Mouse (Mus musculus) MEL (cell line): ENCODE measurements around the gene Nhlrc3. TPM values are rescaled to one million over a fixed set of nuclear protein-coding genes. Genes with fewer than 3 reads are reported as not detected.

Experiments used
- DNase-seq: peaks from one replicate; pipeline ENCODE4 v3.0.0; 2011; ENCODE audit warnings: low read depth, low spot score
- H3K27ac ChIP-seq: 2 replicates; pipeline ENCODE4 v1.5.1; 2012; ENCODE audit warnings: low read depth, mild to moderate bottlenecking, control low read depth, low read length, moderate library complexity; ENCODE audit not compliant: control insufficient read depth
- H3K27me3 ChIP-seq, 2 experiments: fragments of 150-350 bp in 1 of 2; sonication (generic) in 1 of 2; 2 replicates each; pipeline ENCODE4 v1.6.1; 2012; ENCODE audit warnings: low read length in 2 of 2, mild to moderate bottlenecking in 2 of 2, improper control_type of control experiment in 1 of 2, moderate library complexity in 1 of 2; ENCODE audit not compliant: insufficient read depth in 2 of 2, control insufficient read depth in 1 of 2
- H3K36me3 ChIP-seq, 2 experiments: 2 replicates each; pipeline ENCODE4 v1.6.1; 2012 to 2014; ENCODE audit warnings: low read length in 2 of 2, improper control_type of control experiment in 1 of 2, inconsistent platforms in 1 of 2, mild to moderate bottlenecking in 1 of 2; ENCODE audit not compliant: insufficient read depth in 2 of 2, control insufficient read depth in 1 of 2
- H3K4me1 ChIP-seq, 2 experiments: fragments of 150-350 bp in 1 of 2; sonication (generic) in 1 of 2; 2 replicates each; pipeline ENCODE4 v1.6.1; 2012; ENCODE audit warnings: low read length in 2 of 2, improper control_type of control experiment in 1 of 2, mild to moderate bottlenecking in 1 of 2; ENCODE audit not compliant: insufficient read depth in 2 of 2, control insufficient read depth in 1 of 2
- H3K4me3 ChIP-seq, 2 experiments: fragments of 150-350 bp in 1 of 2; sonication (generic) in 1 of 2; 2 replicates each; pipeline ENCODE4 v1.5.1; 2012; ENCODE audit warnings: low read depth in 2 of 2, low read length in 2 of 2, mild to moderate bottlenecking in 2 of 2, moderate library complexity in 2 of 2, control low read depth in 1 of 2, improper control_type of control experiment in 1 of 2; ENCODE audit not compliant: control insufficient read depth in 1 of 2, insufficient read depth in 1 of 2
- H3K79me2 ChIP-seq: 2 replicates; pipeline ENCODE4 v1.6.1; 2012; ENCODE audit warnings: mild to moderate bottlenecking, low read length, moderate library complexity; ENCODE audit not compliant: control insufficient read depth, poor library complexity, insufficient read depth
- H3K9ac ChIP-seq: 2 replicates; pipeline ENCODE4 v1.6.1; 2012; ENCODE audit warnings: low read depth, mild to moderate bottlenecking, control low read depth, low read length, moderate library complexity; ENCODE audit not compliant: control insufficient read depth, poor library complexity, severe bottlenecking
- H3K9me3 ChIP-seq: fragments of 150-350 bp; sonication (generic); replicated peaks from 2 replicates; pipeline ENCODE4 v1.6.1; 2012; ENCODE audit warnings: mild to moderate bottlenecking, low read length, improper control_type of control experiment, moderate library complexity; ENCODE audit not compliant: insufficient read depth
- CHD1 ChIP-seq: IDR thresholded peaks from 2 replicates; pipeline ENCODE4 v1.6.1; 2012; ENCODE audit warnings: low read depth, mild to moderate bottlenecking, inconsistent platforms, low read length, improper control_type of control experiment
- CHD2 ChIP-seq: IDR thresholded peaks from 2 replicates; pipeline ENCODE4 v1.6.1; 2011; ENCODE audit warnings: low read length, improper control_type of control experiment
- E2F4 ChIP-seq: IDR thresholded peaks from 2 replicates; pipeline ENCODE4 v1.6.1; 2011; ENCODE audit warnings: low read depth, low read length, improper control_type of control experiment, borderline replicate concordance
- ELF1 ChIP-seq: IDR thresholded peaks from 2 replicates; pipeline ENCODE4 v1.6.1; 2014; ENCODE audit warnings: low read depth, mild to moderate bottlenecking, inconsistent platforms, low read length, improper control_type of control experiment, moderate library complexity
- EP300 ChIP-seq, 2 experiments: IDR thresholded peaks; 2 replicates each; pipeline ENCODE4 v1.6.1; 2011; ENCODE audit warnings: improper control_type of control experiment in 2 of 2, low read length in 2 of 2, low read depth in 1 of 2, mild to moderate bottlenecking in 1 of 2
- ETS1 ChIP-seq: IDR thresholded peaks from 2 replicates; pipeline ENCODE4 v1.6.1; 2012; ENCODE audit warnings: low read depth, mild to moderate bottlenecking, inconsistent platforms, low read length, improper control_type of control experiment, moderate library complexity
- GABPA ChIP-seq: IDR thresholded peaks from 2 replicates; pipeline ENCODE4 v1.6.1; 2012; ENCODE audit warnings: low read depth, mild to moderate bottlenecking, inconsistent platforms, low read length, improper control_type of control experiment, moderate library complexity
- GATA1 ChIP-seq: IDR thresholded peaks from 2 replicates; pipeline ENCODE4 v1.6.1; 2011; ENCODE audit warnings: low read depth, low read length, improper control_type of control experiment
- HCFC1 ChIP-seq: IDR thresholded peaks from 2 replicates; pipeline ENCODE4 v1.6.1; 2012; ENCODE audit warnings: low read depth, mild to moderate bottlenecking, inconsistent platforms, low read length, improper control_type of control experiment, moderate library complexity
- JUND ChIP-seq: IDR thresholded peaks from 2 replicates; pipeline ENCODE4 v1.6.1; 2011; ENCODE audit warnings: low read depth, mild to moderate bottlenecking, improper control_type of control experiment, low read length
- KAT2A ChIP-seq: conservative IDR thresholded peaks from 2 replicates; pipeline ENCODE4 v1.6.1; 2012; ENCODE audit warnings: low read depth, low read length, improper control_type of control experiment, inconsistent platforms
- MAFK ChIP-seq: IDR thresholded peaks from 2 replicates; pipeline ENCODE4 v1.6.1; 2011; ENCODE audit warnings: low read depth, mild to moderate bottlenecking, low read length, improper control_type of control experiment, borderline replicate concordance
- MXI1 ChIP-seq: IDR thresholded peaks from 2 replicates; pipeline ENCODE4 v1.6.1; 2011; ENCODE audit warnings: mild to moderate bottlenecking, low read depth, low read length, improper control_type of control experiment
- MYB ChIP-seq: IDR thresholded peaks from 2 replicates; pipeline ENCODE4 v1.6.1; 2011; ENCODE audit warnings: mild to moderate bottlenecking, low read depth, low read length, improper control_type of control experiment
- NELFE ChIP-seq: IDR thresholded peaks from 2 replicates; pipeline ENCODE4 v1.6.1; 2011; ENCODE audit warnings: low read depth, low read length, improper control_type of control experiment
- POLR2AphosphoS2 ChIP-seq: IDR thresholded peaks from 2 replicates; pipeline ENCODE4 v1.6.1; 2011; ENCODE audit warnings: low read length, improper control_type of control experiment
- RAD21 ChIP-seq: IDR thresholded peaks from 2 replicates; pipeline ENCODE4 v1.6.1; 2011; ENCODE audit warnings: mild to moderate bottlenecking, low read depth, low read length, improper control_type of control experiment
- RCOR1 ChIP-seq: IDR thresholded peaks from 2 replicates; pipeline ENCODE4 v1.6.1; 2012; ENCODE audit warnings: low read depth, mild to moderate bottlenecking, inconsistent platforms, low read length, improper control_type of control experiment
- SIN3A ChIP-seq: IDR thresholded peaks from 2 replicates; pipeline ENCODE4 v1.6.1; 2012; ENCODE audit warnings: low read length, improper control_type of control experiment, inconsistent platforms
- SMC3 ChIP-seq: IDR thresholded peaks from 2 replicates; pipeline ENCODE4 v1.6.1; 2011; ENCODE audit warnings: low read depth, low read length, improper control_type of control experiment
- TAL1 ChIP-seq: IDR thresholded peaks from 2 replicates; pipeline ENCODE4 v1.6.1; 2012; ENCODE audit warnings: mild to moderate bottlenecking, inconsistent platforms, low read length, moderate library complexity, mixed read lengths
- TBP ChIP-seq: IDR thresholded peaks from 2 replicates; pipeline ENCODE4 v1.8.0; 2011; ENCODE audit warnings: low read depth, low read length, improper control_type of control experiment
- UBTF ChIP-seq: IDR thresholded peaks from 2 replicates; pipeline ENCODE4 v1.6.1; 2012; ENCODE audit warnings: low read depth, mild to moderate bottlenecking, inconsistent platforms, low read length, improper control_type of control experiment, moderate library complexity, borderline replicate concordance; ENCODE audit not compliant: insufficient read depth
- USF2 ChIP-seq, 2 experiments: IDR thresholded peaks; 2 replicates each; pipeline ENCODE4 v1.6.1; 2011 to 2012; ENCODE audit warnings: improper control_type of control experiment in 2 of 2, low read length in 2 of 2, borderline replicate concordance in 1 of 2, inconsistent platforms in 1 of 2, low read depth in 1 of 2, mild to moderate bottlenecking in 1 of 2; ENCODE audit not compliant: insufficient read depth in 1 of 2
- ZNF384 ChIP-seq: IDR thresholded peaks from 2 replicates; pipeline ENCODE4 v1.6.1; 2012; ENCODE audit warnings: low read depth, mild to moderate bottlenecking, inconsistent platforms, low read length, improper control_type of control experiment
- polyA plus RNA-seq, 2 experiments: library from polyadenylated mRNA; stranded (reverse) in 1 of 2; unstranded in 1 of 2; fragments of >175 nt in 1 of 2; fragments of >200 nt in 1 of 2; gene quantifications; 2 replicates each; pipeline versions ENCODE4 v1.2.1 to v1.2.4; 2012; ENCODE audit warnings: low replicate concordance in 2 of 2, low read depth in 1 of 2; ENCODE audit not compliant: insufficient read length in 2 of 2, insufficient read depth in 1 of 2, missing spikeins in 1 of 2
- total RNA-seq: library from RNA; depleted of rRNA; stranded (reverse); fragments of 300-350 nt; gene quantifications from 2 replicates; pipeline ENCODE4 v1.2.3, GENCODE M21; 2012

Nhlrc3 gene
- total and polyA plus RNA-seq, 3 experiments, result 6.7 to 9.1 TPM; not detected in 1

- Histone ChIP-seq H3K27me3 (no peaks in the 10 kb centered on the region), H3K79me2 (no peaks in the 10 kb centered on the region), H3K9ac (no peak overlapping the region), H3K4me3 (no peak overlapping the region), H3K36me3 (peaks cover 0 to 1% of the 10 kb centered on the region in 2 experiments; a peak in 2 of 4 replicates), H3K9me3 (no peaks in the 10 kb centered on the region), H3K27ac (no peak overlapping the region), H3K4me1 (peaks cover 0 to 8% of the 10 kb centered on the region in 2 experiments; a peak in 2 of 4 replicates)
- no peak for DNase-seq
- TF ChIP-seq USF2 (IDR thresholded peaks at IDR 0.05; ENCODE audit: borderline replicate concordance in 1 of 2, insufficient read depth in 1 of 2, low read depth in 1 of 2, low read length in 2 of 2) (no peak), RCOR1 (no peak), MXI1 (no peak), POLR2AphosphoS2 (no peak), CHD2 (no peak), UBTF (no peak), HCFC1 (no peak), TAL1 (no peak), SIN3A (no peak), MAFK (no peak), NELFE (no peak), ZNF384 (no peak), ELF1 (no peak), E2F4 (no peak)
These were observed 20.4 kb upstream of the Nhlrc3 start for GRCm38 (mm10) chr3:53483414-53484059.

- Histone ChIP-seq H3K4me3 (no peak overlapping the region), H3K9me3 (no peaks in the 10 kb centered on the region), H3K79me2 (no peaks in the 10 kb centered on the region), H3K36me3 (peaks cover 2 to 5% of the 10 kb centered on the region in 2 experiments; a peak in 3 of 4 replicates), H3K27me3 (no peaks in the 10 kb centered on the region), H3K9ac (no peak overlapping the region), H3K27ac (no peak overlapping the region), H3K4me1 (no peaks in the 10 kb centered on the region)
- no peak for DNase-seq
- TF ChIP-seq CHD2, result no peak
- no peak for TF ChIP-seq KAT2A
- TF ChIP-seq TBP, result no peak
- no peak for TF ChIP-seq ELF1
- TF ChIP-seq SIN3A, result no peak
- TF ChIP-seq CHD1, result no peak
- TF ChIP-seq E2F4, result no peak
- no peak for TF ChIP-seq EP300 (IDR thresholded peaks at IDR 0.05; ENCODE audit: low read depth in 1 of 2, low read length in 2 of 2)
- no peak for TF ChIP-seq JUND
- TF ChIP-seq RAD21, result no peak
- no peak for TF ChIP-seq NELFE
- no peak for TF ChIP-seq MYB
- no peak for TF ChIP-seq GABPA
- TF ChIP-seq MAFK, result no peak
- TF ChIP-seq ETS1, result no peak
- TF ChIP-seq SMC3, result no peak
- no peak for TF ChIP-seq RCOR1
- no peak for TF ChIP-seq GATA1
These were observed 15.4 kb upstream of the Nhlrc3 start for GRCm38 (mm10) chr3:53478419-53479046.
